Mouse (Mus musculus): ENCODE measurements around the gene Csf1. TPM values are rescaled to one million over a fixed set of nuclear protein-coding genes. Genes with fewer than 3 reads are reported as not detected.

The Csf1 gene
- total RNA-seq, 1 experiment from 2014 or later = 14.7 TPM

GRCm38 (mm10) chr3:107781304-107781703 lies 21.0 kb upstream of the Csf1 start:
- DNase-seq = no peak

- DNase-seq = no peak
Measured at GRCm38 (mm10) chr3:107778016-107778415, 17.7 kb upstream of the Csf1 start.

- DNase-seq = no peak
Measured at GRCm38 (mm10) chr3:107776295-107776694, 16.0 kb upstream of the Csf1 start.

- no peak for DNase-seq
Measured at GRCm38 (mm10) chr3:107775736-107776135, 15.5 kb upstream of the Csf1 start.

- DNase-seq = no peak
Measured at GRCm38 (mm10) chr3:107775056-107775455, 14.8 kb upstream of the Csf1 start.

GRCm38 (mm10) chr3:107772860-107773259 lies 12.6 kb upstream of the Csf1 start:
- DNase-seq = no peak

- DNase-seq = no peak
Measured at GRCm38 (mm10) chr3:107769692-107770091, 9.4 kb upstream of the Csf1 start.

- no peak for DNase-seq
Measured at GRCm38 (mm10) chr3:107768104-107768989, 8.1 kb upstream of the Csf1 start.

GRCm38 (mm10) chr3:107766804-107767203 lies 6.5 kb upstream of the Csf1 start:
- no peak for DNase-seq

- DNase-seq = no peak
Measured at GRCm38 (mm10) chr3:107765979-107766378, 5.7 kb upstream of the Csf1 start.

- DNase-seq = no peak
Measured at GRCm38 (mm10) chr3:107763552-107763951, 3.3 kb upstream of the Csf1 start.

- no peak for DNase-seq
Measured at GRCm38 (mm10) chr3:107761446-107761845, 1.2 kb upstream of the Csf1 start.

- DNase-seq = no peak
Measured at GRCm38 (mm10) chr3:107760771-107761170, 502 bp upstream of the Csf1 start.

GRCm38 (mm10) chr3:107758638-107759037 lies 1.6 kb downstream of the Csf1 start:
- DNase-seq = no peak

- no peak for DNase-seq
Measured at GRCm38 (mm10) chr3:107758176-107758575, 2.1 kb downstream of the Csf1 start.

- no peak for DNase-seq
Measured at GRCm38 (mm10) chr3:107757365-107758129, 2.7 kb downstream of the Csf1 start.

GRCm38 (mm10) chr3:107756481-107756866 lies 3.8 kb downstream of the Csf1 start:
- DNase-seq = no peak

GRCm38 (mm10) chr3:107755702-107756480 lies 4.4 kb downstream of the Csf1 start:
- DNase-seq = no peak

GRCm38 (mm10) chr3:107754632-107755031 lies 5.6 kb downstream of the Csf1 start:
- peak; percentile 44 for DNase-seq

- no peak for DNase-seq
Measured at GRCm38 (mm10) chr3:107751607-107752006, 8.7 kb downstream of the Csf1 start.

- DNase-seq = peak; percentile 41
Measured at GRCm38 (mm10) chr3:107750775-107751540, 9.3 kb downstream of the Csf1 start.

- no peak for DNase-seq
Measured at GRCm38 (mm10) chr3:107749446-107749845, 10.8 kb downstream of the Csf1 start.

Measured in adrenal gland, postnatal 25 days (tissue).